Mouse (Mus musculus) gastrocnemius, postnatal 25 days (tissue): Measurements from ENCODE around the gene Lrrc4. TPM values are rescaled to one million over a fixed set of nuclear protein-coding genes. Genes with fewer than 3 reads are reported as not detected.
A peak's percentile ranks its signal among the peaks of the same experiment; 100 is the strongest.

Source experiments
- DNase-seq: peaks from one replicate; pipeline ENCODE4 v3.0.0; 2022
- total RNA-seq, 2 experiments: library from RNA; stranded (reverse); gene quantifications; 1 replicate in 1 of 2; 2 replicates in 1 of 2; pipeline ENCODE4 v1.2.3; 2021

The Lrrc4 gene
- total RNA-seq, 2 experiments from 2014 or later = 0.19 to 0.49 TPM

GRCm38 (mm10) chr6:28855442-28855841 is 23.9 kb upstream of the Lrrc4 start:
- DNase-seq = peak; percentile 52

GRCm38 (mm10) chr6:28854598-28854997 is 23.1 kb upstream of the Lrrc4 start:
- DNase-seq = no peak

- no peak for DNase-seq
Measured at GRCm38 (mm10) chr6:28853654-28854053, 22.1 kb upstream of the Lrrc4 start.

GRCm38 (mm10) chr6:28853164-28853563 is 21.6 kb upstream of the Lrrc4 start:
- no peak for DNase-seq

DNA sequence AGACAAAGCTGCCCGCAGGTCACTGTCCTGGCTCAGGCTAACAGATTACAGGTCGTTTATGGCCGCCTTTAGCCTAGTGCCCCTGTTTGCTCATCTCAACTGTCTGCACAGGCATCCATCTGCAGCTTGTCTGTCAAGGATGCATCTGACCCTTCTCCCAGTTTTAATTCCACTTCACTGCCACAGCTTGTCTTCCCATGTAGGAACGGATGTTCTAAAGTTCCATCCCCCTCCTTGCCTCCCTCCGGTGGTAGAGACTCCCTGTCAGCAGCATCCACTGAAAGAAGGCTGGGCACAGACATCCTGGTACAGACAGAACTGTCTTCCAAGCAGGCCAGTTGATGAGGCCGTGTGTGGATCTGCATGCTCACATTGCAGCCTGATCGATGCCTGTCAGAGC is 20.8 kb upstream of the Lrrc4 start:
- DNase-seq = no peak

- DNase-seq = no peak
Measured at GRCm38 (mm10) chr6:28850326-28850900, 18.9 kb upstream of the Lrrc4 start.

GRCm38 (mm10) chr6:28849317-28849716 is 17.8 kb upstream of the Lrrc4 start:
- DNase-seq = no peak

DNA sequence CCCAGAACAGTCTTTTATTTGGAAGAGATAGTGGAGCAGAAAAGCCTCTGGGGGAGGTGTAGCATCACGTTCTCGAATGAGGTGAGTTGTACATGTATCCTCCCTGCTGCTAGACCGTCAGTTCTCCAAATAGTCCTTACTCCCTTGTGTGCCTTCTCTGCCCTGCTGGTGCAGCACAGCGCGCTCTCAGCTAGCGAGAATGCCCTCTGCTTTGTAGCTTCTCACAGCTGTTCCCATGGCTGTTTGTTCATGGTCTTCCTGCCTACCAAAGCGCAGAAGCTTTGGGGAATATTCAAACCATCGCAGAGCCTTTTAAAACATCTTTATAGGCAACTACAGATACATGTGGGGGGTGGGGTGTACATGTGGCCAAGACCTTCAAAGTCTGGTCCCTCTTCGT is 17.3 kb upstream of the Lrrc4 start:
- DNase-seq = no peak

DNA sequence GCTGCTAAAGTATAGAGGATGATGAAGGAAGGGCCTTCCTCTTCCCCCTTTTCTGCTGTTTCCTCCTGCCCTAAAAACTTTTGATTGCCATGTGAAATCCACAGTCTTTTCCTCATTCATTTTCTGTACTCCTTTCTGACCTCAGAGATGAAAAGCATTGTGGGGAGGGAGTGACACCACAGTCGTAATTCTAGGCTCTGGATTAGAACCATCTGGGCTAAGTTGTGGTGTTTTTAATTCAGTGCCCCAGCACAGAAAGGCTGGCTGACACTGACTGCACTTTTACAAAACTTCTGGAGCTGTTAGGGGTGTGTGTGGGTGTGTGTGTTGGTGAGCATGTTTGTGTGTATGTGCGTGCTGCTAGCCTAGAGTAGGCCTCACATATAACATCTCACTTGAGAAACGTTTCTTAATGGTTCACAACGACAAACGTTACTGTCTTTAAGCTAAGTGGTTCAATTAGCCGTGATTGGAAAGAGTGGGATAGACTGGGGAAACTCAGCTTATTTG is 16.8 kb upstream of the Lrrc4 start:
- DNase-seq = no peak

- no peak for DNase-seq
Measured at GRCm38 (mm10) chr6:28847616-28848015, 16.1 kb upstream of the Lrrc4 start.

GRCm38 (mm10) chr6:28845610-28846009 is 14.1 kb upstream of the Lrrc4 start:
- DNase-seq = no peak

DNA sequence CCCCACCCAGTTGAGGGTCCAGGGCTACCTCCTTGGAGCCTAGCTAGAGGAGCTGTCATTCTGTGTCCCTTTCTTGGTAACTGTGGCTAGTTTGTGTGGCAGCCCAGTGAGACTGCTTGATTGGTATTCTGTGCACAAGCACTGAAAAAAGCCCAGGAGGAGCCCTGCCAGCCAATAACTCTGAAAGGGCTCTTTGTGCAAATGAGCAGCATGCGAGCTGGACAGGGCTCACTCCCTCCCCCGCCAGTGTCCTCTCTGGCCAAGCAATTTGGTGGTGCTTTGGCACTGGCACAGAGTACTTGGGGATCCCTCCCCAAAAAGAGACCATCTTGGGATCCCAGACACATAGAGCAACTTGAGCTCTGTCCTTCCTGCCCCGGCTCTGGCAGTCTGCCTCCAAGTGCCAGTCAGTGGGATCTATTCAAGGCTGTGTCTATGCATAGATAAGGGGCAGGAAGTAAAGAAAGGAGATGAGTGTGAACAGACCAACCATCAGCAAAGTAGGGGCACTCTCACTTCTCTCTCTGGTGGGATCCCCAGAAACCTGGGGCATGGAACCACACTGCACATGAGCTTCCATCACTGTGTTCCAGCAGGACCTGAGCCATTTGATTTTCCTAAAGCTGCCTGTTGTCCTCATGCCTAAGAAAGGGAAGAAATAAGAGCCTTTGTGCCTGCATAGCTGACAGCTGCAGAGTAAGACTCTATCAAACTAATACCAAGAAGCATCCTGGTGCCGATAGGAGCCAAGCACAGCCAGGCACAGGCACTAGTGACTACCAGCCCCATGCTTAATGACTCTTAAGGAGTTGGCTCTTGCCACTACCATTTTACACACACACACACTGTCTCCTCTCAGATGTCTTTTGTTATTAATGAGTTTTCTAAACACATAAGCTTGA is 11.1 kb upstream of the Lrrc4 start:
- no peak for DNase-seq

- no peak for DNase-seq
Measured at GRCm38 (mm10) chr6:28841569-28841968, 10.0 kb upstream of the Lrrc4 start.

DNA sequence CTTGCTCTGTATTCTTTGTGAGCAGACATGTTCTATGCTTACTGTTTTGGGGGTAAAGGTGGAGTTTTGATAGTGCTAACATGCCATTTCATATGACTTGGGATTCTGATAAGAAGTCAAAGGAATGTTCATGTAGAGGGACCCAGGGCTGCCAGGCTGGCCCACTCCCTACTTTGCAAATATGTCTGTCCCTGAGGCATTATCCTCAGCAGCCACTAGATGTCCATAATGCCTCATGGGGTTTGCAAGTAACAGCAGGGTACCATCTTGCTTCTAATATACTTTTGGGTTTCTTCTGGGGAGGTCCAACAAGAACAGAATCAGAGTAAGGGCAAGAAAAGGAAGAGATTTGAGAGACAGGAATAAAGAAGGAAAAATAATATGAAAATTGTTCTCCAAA is 5.1 kb upstream of the Lrrc4 start:
- DNase-seq = no peak

DNA sequence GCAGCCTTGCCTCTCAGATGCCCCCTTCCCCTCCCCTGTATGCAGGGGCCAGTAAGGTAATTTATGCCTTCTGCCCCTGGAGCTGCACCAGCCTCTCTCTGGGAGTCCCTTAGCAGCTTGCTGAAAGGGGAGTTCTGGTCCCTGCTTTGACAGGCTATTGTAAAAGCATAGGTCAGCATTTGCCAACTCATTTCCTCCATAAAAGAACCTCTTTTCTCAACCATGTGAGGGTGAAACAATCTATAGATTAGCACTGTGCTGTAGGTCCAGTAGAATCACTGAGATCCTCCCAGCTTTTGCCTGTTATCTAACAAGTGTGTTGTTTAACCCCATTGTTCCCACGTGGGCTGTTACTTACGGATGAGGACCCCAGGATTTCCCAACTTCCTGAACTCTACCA is 2.5 kb upstream of the Lrrc4 start:
- no peak for DNase-seq

- DNase-seq = no peak
Measured at GRCm38 (mm10) chr6:28833380-28833822, 1.9 kb upstream of the Lrrc4 start.

DNA sequence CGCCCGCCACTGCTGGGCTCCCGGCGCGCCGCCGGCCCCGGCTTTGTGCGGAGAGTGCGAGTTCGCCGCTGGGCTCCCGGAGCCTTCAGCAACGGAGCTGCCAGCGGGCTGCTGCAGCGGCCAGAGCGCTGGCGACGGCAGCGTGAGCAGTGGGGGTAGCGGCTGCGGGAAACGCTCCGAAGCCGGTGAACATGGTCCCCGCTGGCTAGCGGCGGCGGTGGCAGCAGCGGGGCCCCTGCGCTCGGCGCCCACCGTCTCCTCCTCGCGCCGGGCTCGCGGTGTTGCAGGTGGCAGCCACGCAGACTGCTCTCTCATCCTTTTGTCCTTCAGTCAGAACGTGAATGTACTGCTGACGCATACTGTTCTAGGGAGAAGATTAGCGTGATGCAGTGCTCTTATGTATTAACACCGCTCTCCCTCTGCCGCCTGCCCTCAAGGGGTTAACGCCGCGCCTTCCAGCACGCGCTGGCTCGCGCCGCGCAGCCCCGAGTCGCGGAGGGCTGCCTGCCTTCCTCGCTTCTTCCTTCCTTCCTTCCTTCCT is 1.3 kb upstream of the Lrrc4 start:
- DNase-seq = no peak

- DNase-seq = no peak
Measured at GRCm38 (mm10) chr6:28831854-28832750, 555 bp upstream of the Lrrc4 start.

DNA sequence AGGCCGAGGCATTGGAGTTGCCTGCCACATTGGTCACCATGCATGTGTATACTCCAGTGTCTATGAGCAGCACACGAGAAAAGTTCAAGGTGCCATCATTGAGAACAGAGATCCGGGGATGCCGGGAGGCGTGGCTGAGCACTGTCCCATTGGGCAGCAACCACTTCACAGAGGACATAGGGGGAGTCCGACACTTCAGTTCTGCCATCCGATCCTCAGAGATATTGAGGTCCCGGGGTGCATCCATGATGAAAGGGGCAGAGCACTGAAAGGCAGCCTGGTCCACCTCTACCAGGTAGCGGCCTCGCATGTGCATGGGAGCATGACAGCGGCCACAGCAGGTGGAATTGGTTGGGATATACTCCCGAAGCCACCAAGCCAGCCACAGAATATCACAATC is 1.2 kb downstream of the Lrrc4 start:
- DNase-seq = no peak

GRCm38 (mm10) chr6:28828593-28828992 is 3.0 kb downstream of the Lrrc4 start:
- no peak for DNase-seq

GRCm38 (mm10) chr6:28827565-28827964 is 4.0 kb downstream of the Lrrc4 start:
- DNase-seq = no peak
